Mouse (Mus musculus) kidney, adult 11 months (tissue): ENCODE measurements around the gene Slc6a5.
"Not testable (repeated sequence)": the region's sequence is repeated elsewhere in the genome, so short reads cannot be mapped to it uniquely, and the experiment has no call there.

ENCODE experiments used
- DNase-seq: peaks from one replicate; pipeline ENCODE4 v3.0.0; 2022

Gene Slc6a5

GRCm38 (mm10) chr7:49913728-49914328 lies 3.9 kb downstream of the Slc6a5 start:
- DNase-seq: no peak

GRCm38 (mm10) chr7:49914946-49915345 lies 5.0 kb downstream of the Slc6a5 start:
- no peak for DNase-seq

GRCm38 (mm10) chr7:49915471-49915870 lies 5.5 kb downstream of the Slc6a5 start:
- DNase-seq: no peak

- DNase-seq: no peak
These were observed 9.5 kb downstream of the Slc6a5 start for GRCm38 (mm10) chr7:49919494-49919893.

GRCm38 (mm10) chr7:49920751-49921150 lies 10.8 kb downstream of the Slc6a5 start:
- no peak for DNase-seq

GRCm38 (mm10) chr7:49922928-49923327 lies 13.0 kb downstream of the Slc6a5 start:
- no peak for DNase-seq

- peak; percentile 60 for DNase-seq
These were observed 13.4 kb downstream of the Slc6a5 start for GRCm38 (mm10) chr7:49923376-49923775.

- no peak for DNase-seq
These were observed 18.6 kb downstream of the Slc6a5 start for GRCm38 (mm10) chr7:49928571-49928970.

GRCm38 (mm10) chr7:49929999-49930398 lies 20.1 kb downstream of the Slc6a5 start:
- DNase-seq: no peak

- DNase-seq: not testable (repeated sequence)
These were observed 23.6 kb downstream of the Slc6a5 start for GRCm38 (mm10) chr7:49933386-49934115.

GRCm38 (mm10) chr7:49936821-49937220 lies 26.9 kb downstream of the Slc6a5 start:
- DNase-seq: no peak

- DNase-seq: no peak
These were observed 32.1 kb downstream of the Slc6a5 start for GRCm38 (mm10) chr7:49942023-49942422.

- DNase-seq: no peak
These were observed 32.5 kb downstream of the Slc6a5 start for GRCm38 (mm10) chr7:49942490-49942889.

- DNase-seq: no peak
These were observed 36.7 kb downstream of the Slc6a5 start for GRCm38 (mm10) chr7:49946691-49947090.

- no peak for DNase-seq
These were observed 43.7 kb downstream of the Slc6a5 start for GRCm38 (mm10) chr7:49953546-49954181.

GRCm38 (mm10) chr7:49954834-49955233 lies 44.9 kb downstream of the Slc6a5 start:
- DNase-seq: no peak

GRCm38 (mm10) chr7:49957142-49957541 lies 47.2 kb downstream of the Slc6a5 start:
- peak; percentile 38 for DNase-seq

GRCm38 (mm10) chr7:49963764-49964163 lies 53.8 kb downstream of the Slc6a5 start:
- DNase-seq: no peak

GRCm38 (mm10) chr7:49969516-49969915 lies 59.6 kb downstream of the Slc6a5 start:
- DNase-seq: no peak

- DNase-seq: no peak
These were observed 65.0 kb downstream of the Slc6a5 start, which contains the start of gene Nell1 for GRCm38 (mm10) chr7:49974841-49975440. Nell1 (plus strand) TSS chr7:49974864.

GRCm38 (mm10) chr7:49975441-49976121 lies 65.6 kb downstream of the Slc6a5 start:
- DNase-seq: no peak

GRCm38 (mm10) chr7:49981511-49982227 lies 71.7 kb downstream of the Slc6a5 start:
- no peak for DNase-seq
